Mouse (Mus musculus): ENCODE results near the gene Gtf2f1. TPM values are rescaled to one million over a fixed set of nuclear protein-coding genes. Genes with fewer than 3 reads are reported as not detected.
"Not testable (repeated sequence)": the region's sequence is repeated elsewhere in the genome, so short reads cannot be mapped to it uniquely, and the experiment has no call there.

Gtf2f1 gene
- 10 to 100 TPM; 31.9 to 34.9 TPM for total RNA-seq (2021)
- long read RNA-seq, experiment 1, transcript Gtf2f1-201 (13 exons, 1,717 nt): major isoform, 37 of 59 reads
- long read RNA-seq, experiment 1, partial matches to known transcripts: 6 of 59 reads
- long read RNA-seq, experiment 1, other reads (novel, unspliced or antisense): 16 of 59 reads
- long read RNA-seq, experiment 2, transcript Gtf2f1-201 (13 exons, 1,717 nt): major isoform, 41 of 59 reads
- long read RNA-seq, experiment 2, partial matches to known transcripts: 5 of 59 reads
- long read RNA-seq, experiment 2, other reads (novel, unspliced or antisense): 13 of 59 reads

- peak; percentile 78 to 90 for DNase-seq (ENCODE audit: low spot score in 2 of 2)
Measured at GRCm38 (mm10) chr17:57011236-57012141, at the start of gene Gtf2f1, which contains the start of gene Gm17949. Gene Gtf2f1, minus strand, starts transcription at chr17:57011288. Gene Gm17949, plus strand, starts transcription at chr17:57011469.

DNA sequence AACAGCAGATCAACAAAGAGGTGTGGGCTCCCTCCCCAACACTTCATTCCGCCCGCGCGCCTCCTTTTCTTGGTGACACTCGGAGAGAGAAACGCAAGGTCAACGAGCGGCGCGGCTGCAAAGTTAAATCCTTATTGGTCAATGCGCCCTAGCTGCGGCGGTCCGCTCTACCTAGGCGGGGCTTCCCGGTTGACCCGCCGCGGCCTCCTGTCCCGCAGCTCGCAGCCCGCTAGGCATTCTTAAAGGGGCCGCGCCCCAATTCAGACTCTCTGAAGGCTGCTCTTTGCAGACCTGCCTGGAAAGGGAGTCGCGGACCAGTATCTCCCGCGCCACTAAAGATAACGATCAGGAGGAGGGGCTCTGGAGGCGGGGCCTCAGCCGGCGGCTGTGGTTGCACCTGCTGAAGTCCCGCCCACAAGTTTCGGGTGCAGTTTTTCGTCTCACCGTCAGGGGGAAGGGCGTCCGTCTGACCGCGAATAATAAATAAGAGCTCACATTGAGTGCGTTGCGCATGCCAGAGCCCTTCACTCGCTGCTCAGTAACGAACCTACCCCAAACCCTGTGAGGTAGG, 49.2 kb upstream of the Gtf2f1 start:
- peak; percentile 78 to 93 for DNase-seq (ENCODE audit: low spot score in 2 of 2)

GRCm38 (mm10) chr17:57059486-57059977, 48.4 kb upstream of the Gtf2f1 start, which contains the start of gene Slc25a23:
Gene Slc25a23, minus strand, starts transcription at chr17:57059863.
- DNase-seq (ENCODE audit: low spot score in 2 of 2): peak; percentile 53 to 78

DNA sequence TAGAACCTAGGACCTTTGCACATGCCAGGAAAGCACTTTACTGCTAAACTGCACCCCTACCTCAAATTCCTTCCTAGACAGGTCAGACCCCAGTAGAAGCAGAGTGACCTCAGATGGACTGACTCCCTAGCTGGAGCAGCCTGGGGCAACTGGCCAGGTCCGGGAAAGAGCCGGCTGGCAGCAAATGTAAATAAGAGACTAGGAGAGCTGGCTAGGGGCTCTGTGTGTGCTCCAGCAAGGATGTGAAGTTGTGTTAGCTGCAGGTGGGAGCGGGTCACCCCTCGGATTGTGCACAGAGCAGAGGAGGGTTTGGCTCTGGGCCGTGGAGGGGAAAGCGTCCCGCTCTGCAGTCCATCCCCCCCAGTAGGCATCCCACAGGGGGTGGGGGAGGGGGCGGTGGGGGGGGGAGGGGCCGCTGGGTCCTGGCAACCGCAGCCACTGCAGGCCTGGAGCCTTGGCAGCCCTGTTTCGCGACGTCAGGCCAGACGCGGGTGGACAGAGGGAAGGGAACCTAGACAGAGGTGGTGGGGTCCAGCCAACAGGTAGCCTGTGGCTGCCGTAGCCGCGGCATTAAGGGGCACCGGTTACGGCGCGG, 47.9 kb upstream of the Gtf2f1 start, which contains the start of gene Crb3:
Crb3 (plus strand) TSS at position 215 of the 595 bp plus-strand sequence.
- peak in 1 of 2 experiments; percentile 38 for DNase-seq (ENCODE audit: low spot score in 2 of 2)

DNA sequence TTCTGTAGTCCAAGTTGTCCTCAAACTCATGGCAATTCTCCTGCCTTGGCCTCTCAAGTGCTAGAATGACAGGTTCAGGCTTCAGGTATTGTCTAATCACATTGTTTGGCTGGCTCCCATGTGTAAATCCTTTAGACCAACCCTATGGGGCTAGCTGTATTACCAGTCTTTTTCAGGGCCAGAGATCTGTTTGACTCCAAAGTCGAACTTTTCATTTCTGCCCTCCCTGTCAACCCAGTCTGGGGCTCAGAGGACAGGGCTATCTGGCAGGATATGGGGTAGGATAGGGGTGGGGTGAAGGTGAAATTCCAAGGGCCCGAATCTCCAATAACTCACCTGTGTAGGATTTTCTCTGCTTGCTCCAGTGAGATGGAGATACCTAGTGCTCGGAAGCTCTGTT, 45.2 kb upstream of the Gtf2f1 start:
- no peak for DNase-seq (ENCODE audit: low spot score in 2 of 2)

DNA sequence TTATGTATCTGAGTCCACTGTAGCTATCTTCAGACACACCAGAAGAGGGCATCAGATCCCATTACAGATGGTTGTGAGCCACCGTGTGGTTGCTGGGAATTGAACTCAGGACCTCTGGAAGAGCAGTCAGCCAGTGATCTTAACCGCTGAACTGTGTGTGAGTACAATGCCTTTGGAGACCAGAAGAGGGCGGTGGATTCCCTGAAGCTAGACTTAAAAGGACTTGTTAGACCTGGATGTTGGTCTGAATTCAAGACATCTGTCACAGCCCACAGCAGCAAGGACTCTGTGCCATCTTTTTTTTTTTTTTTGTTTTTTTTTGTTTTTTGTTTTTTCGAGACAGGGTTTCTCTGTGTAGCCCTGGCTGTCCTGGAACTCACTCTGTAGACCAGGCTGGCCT, 40.6 kb upstream of the Gtf2f1 start:
- not testable (repeated sequence) for DNase-seq (ENCODE audit: low spot score in 2 of 2)

DNA sequence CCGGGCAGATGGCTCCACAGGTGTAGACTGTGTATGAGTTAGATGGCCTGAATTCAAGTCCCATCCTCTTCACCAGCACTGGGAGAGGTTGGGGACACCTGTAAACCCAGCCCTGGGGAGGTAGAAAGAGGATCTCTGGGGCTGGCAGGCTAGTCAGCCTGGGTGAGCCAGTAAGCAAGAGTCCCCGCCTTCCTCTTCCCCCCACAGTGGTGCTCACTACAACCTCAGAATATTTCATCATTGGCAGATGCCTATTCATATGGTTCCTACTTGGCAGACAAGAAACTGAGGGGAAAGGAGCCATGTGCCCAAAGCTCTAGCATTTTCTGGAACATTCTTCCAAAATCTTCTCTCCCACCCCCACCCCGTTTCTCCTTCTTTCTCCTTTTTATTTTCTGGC, 37.7 kb upstream of the Gtf2f1 start:
- DNase-seq (ENCODE audit: low spot score in 2 of 2): no peak

DNA sequence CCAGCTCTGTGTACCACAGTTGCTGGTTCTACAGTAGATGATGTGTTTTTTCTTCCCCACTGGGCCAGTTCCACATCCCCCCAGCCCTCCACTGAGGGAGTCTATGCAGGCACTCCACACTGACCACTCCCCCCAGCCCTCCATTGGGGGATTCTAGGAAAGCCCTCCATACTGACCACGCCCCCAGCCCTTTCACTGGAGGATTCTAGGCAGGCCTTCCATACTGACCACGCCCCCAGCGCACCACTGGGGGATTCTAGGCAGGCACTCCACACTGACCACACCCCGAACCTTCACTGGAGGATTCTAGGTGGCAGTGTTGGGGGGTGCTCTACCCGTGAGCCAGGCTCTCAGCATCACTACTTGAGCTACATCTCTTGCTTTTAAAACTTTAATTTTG, 36.3 kb upstream of the Gtf2f1 start:
- no peak for DNase-seq (ENCODE audit: low spot score in 2 of 2)

DNA sequence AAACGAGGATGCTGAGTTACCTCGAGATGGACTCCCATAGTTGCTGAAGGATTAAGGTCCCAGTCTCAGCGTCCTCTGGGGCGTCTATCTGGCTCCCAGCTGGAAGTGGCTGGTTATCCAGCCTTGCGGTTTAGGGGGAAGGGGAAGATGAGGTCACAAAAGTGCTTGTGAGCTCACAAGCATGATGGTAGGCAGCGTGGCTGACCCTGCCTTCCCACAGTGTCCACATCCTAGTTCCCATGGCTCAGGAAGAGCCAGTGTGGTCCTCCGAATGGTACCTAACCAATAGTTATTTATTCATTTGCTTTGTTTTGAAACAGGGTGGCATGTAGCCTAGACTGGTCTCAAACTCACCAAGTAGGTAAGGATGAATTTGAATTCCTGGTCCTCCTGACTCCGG, 30.5 kb upstream of the Gtf2f1 start, which contains the start of gene Slc25a41:
Slc25a41 (minus strand) TSS at position 101 of the 400 bp plus-strand sequence.
- no peak for DNase-seq (ENCODE audit: low spot score in 2 of 2)

DNA sequence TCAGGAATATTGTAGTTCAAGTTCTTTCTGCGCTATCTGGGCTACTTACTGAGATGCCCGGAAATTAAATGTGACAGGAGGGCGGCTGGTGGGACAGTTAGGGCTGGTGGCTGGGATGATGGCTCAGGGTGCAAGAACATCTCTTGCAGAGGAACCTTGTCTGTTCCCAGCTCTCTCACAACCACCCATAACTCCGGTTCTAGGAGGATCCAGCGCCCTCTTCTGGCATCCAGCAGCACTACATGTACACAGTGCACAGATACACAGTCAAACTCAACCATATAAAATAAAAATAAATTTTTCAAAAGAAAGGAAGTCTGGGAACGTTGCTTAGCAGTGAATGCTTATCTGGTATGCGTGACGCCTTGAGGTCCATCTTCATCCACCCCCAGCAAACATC, 27.9 kb upstream of the Gtf2f1 start:
- no peak for DNase-seq (ENCODE audit: low spot score in 2 of 2)

GRCm38 (mm10) chr17:57032854-57033253, 21.8 kb upstream of the Gtf2f1 start:
- DNase-seq (ENCODE audit: low spot score in 2 of 2): no peak

- peak; percentile 93 to 99 for DNase-seq (ENCODE audit: low spot score in 2 of 2)
Measured at GRCm38 (mm10) chr17:57031661-57032420, 20.8 kb upstream of the Gtf2f1 start.

DNA sequence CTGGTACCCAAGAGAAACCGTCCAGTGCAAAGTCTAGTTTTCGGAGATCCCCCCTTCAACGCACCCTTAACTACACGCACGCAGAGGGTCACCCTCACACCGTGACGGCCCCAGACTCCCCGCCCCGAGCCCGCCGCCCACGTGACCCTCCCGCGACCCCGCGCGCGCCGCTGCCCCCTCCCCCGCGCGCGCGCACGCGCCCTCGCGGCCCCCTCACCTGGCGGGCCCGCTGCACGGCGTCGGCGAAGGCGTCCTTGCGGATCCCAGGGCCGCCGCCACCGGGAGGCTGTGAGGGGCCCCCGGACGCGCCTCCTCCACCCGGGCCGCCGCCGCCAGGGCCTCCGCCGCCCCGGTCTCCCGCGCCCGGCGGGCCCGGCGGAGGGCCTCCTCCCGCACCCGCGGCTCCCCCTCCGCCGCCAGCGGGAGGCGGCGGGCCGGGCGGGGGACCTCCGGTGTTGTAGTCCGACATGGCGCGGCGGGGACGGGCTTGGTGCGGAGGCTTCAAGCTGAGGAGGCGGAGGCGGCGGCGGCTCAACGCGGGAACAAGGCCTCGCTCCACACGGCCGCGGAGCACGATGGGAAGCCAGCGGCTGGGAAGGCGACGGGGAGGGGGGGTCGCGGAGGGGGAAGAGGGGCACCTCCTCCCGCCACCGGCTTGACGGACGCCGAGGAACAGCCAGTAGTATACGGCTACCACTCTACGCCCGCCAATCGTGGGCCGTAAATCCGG, 20.0 kb upstream of the Gtf2f1 start, which contains the start of gene Khsrp:
Khsrp (minus strand) TSS at position 592 of the 730 bp plus-strand sequence.
- peak; percentile 43 to 64 for DNase-seq (ENCODE audit: low spot score in 2 of 2)

DNA sequence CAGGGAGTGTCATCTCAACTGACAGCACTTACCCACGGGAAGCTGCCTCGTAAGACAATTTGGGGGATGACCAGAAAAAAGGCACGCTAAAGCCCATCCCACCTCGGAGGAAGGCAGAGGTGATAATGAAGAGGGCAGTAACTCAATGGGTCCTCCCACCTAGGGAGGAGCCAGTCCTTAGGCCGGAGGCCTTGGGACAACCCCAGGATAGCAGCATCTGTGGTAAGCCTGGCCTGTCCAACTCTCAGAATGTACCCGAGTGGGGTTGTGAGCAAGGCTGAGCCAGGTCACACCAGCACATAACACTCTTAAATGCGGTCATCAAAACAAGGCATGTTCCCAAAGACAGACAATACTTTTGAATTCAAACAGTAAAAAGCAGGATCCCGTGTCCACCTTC, 18.6 kb upstream of the Gtf2f1 start:
- no peak for DNase-seq (ENCODE audit: low spot score in 2 of 2)

DNA sequence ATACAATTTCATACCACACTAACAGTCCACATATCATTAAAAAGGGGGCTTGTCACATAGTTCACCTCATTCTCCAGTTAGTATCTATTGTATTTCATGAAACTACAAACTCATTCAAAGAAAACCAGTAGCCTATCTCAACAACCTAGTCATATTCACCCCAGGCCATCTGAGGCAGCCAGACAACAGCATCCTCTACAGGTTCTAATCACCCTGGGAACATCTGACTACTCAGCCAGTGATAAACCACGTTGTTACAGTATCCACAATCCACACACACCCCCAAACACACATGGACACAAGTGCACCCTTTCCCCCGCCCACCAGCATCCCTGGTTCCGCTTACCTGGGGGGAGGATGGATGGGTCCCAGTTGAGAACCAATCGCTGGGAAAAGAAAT, 16.4 kb upstream of the Gtf2f1 start:
- DNase-seq (ENCODE audit: low spot score in 2 of 2): no peak

GRCm38 (mm10) chr17:57020960-57021359, 9.9 kb upstream of the Gtf2f1 start:
- DNase-seq (ENCODE audit: low spot score in 2 of 2): no peak

DNA sequence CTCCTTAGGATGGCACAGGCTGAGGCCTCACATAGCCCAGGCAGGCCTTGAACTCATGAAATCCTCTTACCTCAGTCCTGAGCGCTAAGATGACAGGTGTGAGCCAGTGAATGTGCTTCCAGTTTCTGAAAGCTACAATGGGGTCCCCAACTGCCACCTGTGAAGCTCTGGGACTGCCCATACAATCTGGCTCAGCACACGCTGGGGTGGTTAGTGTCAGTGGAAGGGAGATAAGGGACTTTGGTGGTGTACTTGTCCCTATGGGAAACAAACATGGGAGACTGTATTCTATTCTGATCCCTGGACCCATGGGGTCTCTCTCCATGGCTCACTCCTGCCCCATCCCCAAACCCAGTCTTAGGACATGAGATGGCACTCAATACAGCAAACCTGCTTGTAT, 8.6 kb upstream of the Gtf2f1 start:
- no peak for DNase-seq (ENCODE audit: low spot score in 2 of 2)

DNA sequence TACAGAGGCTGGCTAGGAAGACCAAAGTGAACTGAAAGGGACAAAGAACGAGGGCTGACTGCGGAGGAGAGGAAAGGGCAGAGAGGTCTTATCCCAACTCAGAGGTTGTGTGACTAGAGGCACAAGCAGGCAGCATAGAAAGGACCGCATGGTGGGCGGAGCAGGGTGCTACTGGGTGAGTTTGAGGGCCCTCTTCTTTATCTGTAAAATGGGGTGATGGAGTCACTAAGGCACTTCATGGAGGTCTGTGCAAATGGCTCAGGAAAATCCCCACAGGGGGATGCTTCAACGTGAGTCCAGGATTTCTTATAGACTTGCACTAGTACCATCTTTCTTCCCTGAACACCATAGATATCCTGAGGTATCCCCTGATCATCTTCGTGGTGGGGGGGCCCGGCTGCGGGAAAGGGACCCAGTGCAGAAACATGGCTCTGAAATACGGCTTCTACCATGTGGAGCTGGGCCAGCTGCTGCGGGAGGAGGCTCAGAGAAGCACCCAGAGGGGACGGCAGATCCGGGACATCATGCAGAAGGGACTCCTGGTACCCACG, 1.2 kb upstream of the Gtf2f1 start:
- DNase-seq (ENCODE audit: low spot score in 2 of 2): no peak

DNA sequence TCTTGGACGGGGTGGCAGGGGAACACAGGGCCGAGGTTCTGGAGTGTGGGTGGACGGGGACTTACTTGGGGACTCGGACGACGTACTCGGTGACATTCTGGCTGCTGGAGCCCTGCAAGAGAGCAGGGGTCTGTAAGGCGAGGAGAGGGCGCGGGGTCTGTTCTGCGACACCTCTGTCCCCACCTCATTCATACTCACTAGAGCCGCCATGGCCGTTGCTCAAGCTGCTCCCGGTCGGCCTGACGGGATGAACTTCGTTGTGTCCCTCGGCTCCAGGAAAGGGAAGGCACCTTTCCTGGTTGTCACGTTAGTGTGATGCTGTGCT, 215 bp downstream of the Gtf2f1 start:
- peak in 1 of 2 experiments; percentile 37 for DNase-seq (ENCODE audit: low spot score in 2 of 2)

Measured in gastrocnemius, postnatal 4 days (tissue).